Mouse (Mus musculus) liver, postnatal 0 days (tissue): ENCODE measurements around the gene Poc5.

Source experiments
- CTCF ChIP-seq: sonication (generic); IDR thresholded peaks from 2 replicates; pipeline ENCODE4 v1.5.1; 2016; ENCODE audit warnings: antibody characterized with exemption, low read depth
- EP300 ChIP-seq: IDR thresholded peaks from 2 replicates; pipeline ENCODE4 v1.6.1; 2016; ENCODE audit warnings: antibody characterized with exemption, low read depth, mild to moderate bottlenecking

DNA sequence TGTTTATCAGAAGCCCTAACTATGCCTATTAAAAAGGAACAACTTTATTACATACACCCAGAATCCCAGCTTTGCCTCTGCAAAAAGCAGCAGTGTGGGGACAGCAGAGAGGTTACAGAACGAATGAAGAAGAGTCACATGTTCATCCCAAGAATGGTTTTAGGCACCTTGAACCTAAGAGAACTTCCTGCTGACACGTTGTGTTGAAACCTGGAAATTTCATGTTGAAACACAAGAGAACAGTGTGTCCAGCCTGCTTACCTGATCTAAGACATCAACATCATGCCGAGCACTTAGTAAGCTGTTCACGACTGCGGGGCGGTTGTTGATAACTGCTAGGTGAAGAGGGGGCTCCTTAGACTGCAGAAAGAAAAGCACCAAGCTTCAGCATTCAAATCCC lies 44.9 kb downstream of the Poc5 start:
- TF ChIP-seq CTCF (no peak), EP300 (peak; percentile 4; the same call in 1 of the 2 replicates)
